ENCODE assay signal across 12 mouse cellular contexts in genomic region chr6:90773811-90774233, GRCm38 (mm10).
DNase-seq lines count a peak whose midpoint lies in the region; ATAC-seq and TF ChIP-seq lines count a peak whose summit lies in the region.
"Had no signal": no experiment of that assay in that cellular context is flagged by ENCODE, and none has a peak within 500 bp of the region (broad histone marks: within the 10 kb centered on the region; RNA-seq: fewer than 3 reads in every experiment).

No protein-coding gene starts in this region.

- H3K36me3 ChIP-seq in kidney, adult 2 months (ENCODE audit: control insufficient read depth, insufficient read depth, low read length), result no peaks in the 10 kb centered on the region
- no peaks in the 10 kb centered on the region for H3K36me3 ChIP-seq in kidney, embryonic 15.5 days
- H3K36me3 ChIP-seq in heart, embryonic 14.5 days (ENCODE audit: control insufficient read depth, insufficient read depth, low read length), result no peaks in the 10 kb centered on the region
- H3K36me3 ChIP-seq: G1E; limb, embryonic 13.5 days; neural tube, embryonic 12.5 days had no signal

- ATAC-seq in kidney, embryonic 15.5 days (replicated peaks; ENCODE audit: low FRiP score), result no peak
- ATAC-seq in heart, embryonic 14.5 days (ENCODE audit: insufficient number of reproducible peaks, insufficient read depth, low FRiP score, low read depth), result no peak; the same call in 1 of the 2 replicates

- H3K4me1 ChIP-seq in kidney, adult 2 months (ENCODE audit: control insufficient read depth, insufficient read depth, low read length), result no peaks in the 10 kb centered on the region
- H3K4me1 ChIP-seq in kidney, embryonic 15.5 days, result no peaks in the 10 kb centered on the region
- H3K4me1 ChIP-seq in heart, embryonic 14.5 days (ENCODE audit: control insufficient read depth in 2 of 2, insufficient read depth in 2 of 2, low read length in 2 of 2), result peaks cover 10 to 25% of the 10 kb centered on the region in 2 experiments

- H3K27me3 ChIP-seq in kidney, adult 2 months (replicated peaks; ENCODE audit: control insufficient read depth, insufficient read depth, low read length), result no peaks in the 10 kb centered on the region
- H3K27me3 ChIP-seq in kidney, embryonic 15.5 days, result no peaks in the 10 kb centered on the region
- H3K27me3 ChIP-seq in heart, embryonic 14.5 days (ENCODE audit: control insufficient read depth, insufficient read depth, low read length), result no peaks in the 10 kb centered on the region
- H3K27me3 ChIP-seq: limb, embryonic 13.5 days; neural tube, embryonic 12.5 days had no signal

- DNase-seq in kidney, adult 2 months, result peak; percentile 37
- peak; percentile 65 for DNase-seq in adipocyte (ENCODE audit: low spot score)
- DNase-seq in cerebellum, adult 11-12 months, result peak; percentile 83
- no peak for DNase-seq in embryo, embryonic 10.5 days (ENCODE audit: low spot score)
- no peak for DNase-seq in spleen, adult 18-20 months
- DNase-seq: lung, postnatal 4 days; thymus, postnatal 14 days had no signal

- no peak for TF ChIP-seq POLR2A in kidney, adult 2 months (IDR thresholded peaks at IDR 0.05; ENCODE audit: low read depth, low read length)

- H3K27ac ChIP-seq in kidney, adult 2 months (ENCODE audit: insufficient read depth, low read depth, low read length), result no peak overlapping the region
- H3K27ac ChIP-seq in kidney, embryonic 15.5 days, result no peak overlapping the region
- peak overlapping the region; percentile 7 to 17; a peak in 2 of 4 replicates for H3K27ac ChIP-seq in heart, embryonic 14.5 days (replicated peaks in 1 of 2; ENCODE audit: control insufficient read depth in 1 of 2, insufficient read depth in 1 of 2, low read depth in 2 of 2, low read length in 2 of 2)
- H3K27ac ChIP-seq: limb, embryonic 13.5 days; neural tube, embryonic 12.5 days had no signal

- no peak for TF ChIP-seq CTCF in kidney, adult 2 months (conservative IDR thresholded peaks at IDR 0.05; ENCODE audit: insufficient read depth, insufficient read length, low read depth, low read length)

- no peak overlapping the region for H3K9ac ChIP-seq in kidney, embryonic 15.5 days
- no peak overlapping the region for H3K9ac ChIP-seq in heart, embryonic 14.5 days (ENCODE audit: low read length)
- H3K9ac ChIP-seq: limb, embryonic 13.5 days; neural tube, embryonic 12.5 days had no signal

- no peaks in the 10 kb centered on the region for H3K9me3 ChIP-seq in kidney, embryonic 15.5 days (replicated peaks)
- 0 out of 2 replicates have a peak, but pooled peaks cover 4% of the 10 kb centered on the region for H3K9me3 ChIP-seq in heart, embryonic 14.5 days (ENCODE audit: control insufficient read depth, low read length)
- H3K9me3 ChIP-seq: G1E; limb, embryonic 13.5 days; neural tube, embryonic 12.5 days had no signal

- H3K4me3 ChIP-seq in kidney, adult 2 months (ENCODE audit: insufficient read depth, low read depth, low read length), result no peak overlapping the region
- H3K4me3 ChIP-seq in kidney, embryonic 15.5 days (replicated peaks), result no peak overlapping the region
- no peak overlapping the region for H3K4me3 ChIP-seq in heart, embryonic 14.5 days (ENCODE audit: control insufficient read depth in 1 of 2, insufficient read depth in 1 of 2, low read depth in 1 of 2, low read length in 2 of 2)
- H3K4me3 ChIP-seq: limb, embryonic 13.5 days; neural tube, embryonic 12.5 days had no signal

- H3K4me2 ChIP-seq in kidney, embryonic 15.5 days, result no peak overlapping the region
- no peak overlapping the region for H3K4me2 ChIP-seq in heart, embryonic 14.5 days (ENCODE audit: low read length)
- H3K4me2 ChIP-seq: limb, embryonic 13.5 days; neural tube, embryonic 12.5 days had no signal

Comparison
In these comparisons a context has a peak if more than half of its experiments do, and no peak if none do; other contexts are left out.
1. DNase-seq: peak in kidney, adult 2 months (single experiment), adipocyte (single experiment) and cerebellum, adult 11-12 months (single experiment); none in embryo, embryonic 10.5 days (single experiment) and spleen, adult 18-20 months (0 of 2).
2. H3K27ac ChIP-seq: peak in heart, embryonic 14.5 days (2 of 2); none in kidney, adult 2 months (single experiment) and kidney, embryonic 15.5 days (single experiment).